Mouse (Mus musculus): ENCODE measurements around the gene Gpc6.

The Gpc6 gene

DNA sequence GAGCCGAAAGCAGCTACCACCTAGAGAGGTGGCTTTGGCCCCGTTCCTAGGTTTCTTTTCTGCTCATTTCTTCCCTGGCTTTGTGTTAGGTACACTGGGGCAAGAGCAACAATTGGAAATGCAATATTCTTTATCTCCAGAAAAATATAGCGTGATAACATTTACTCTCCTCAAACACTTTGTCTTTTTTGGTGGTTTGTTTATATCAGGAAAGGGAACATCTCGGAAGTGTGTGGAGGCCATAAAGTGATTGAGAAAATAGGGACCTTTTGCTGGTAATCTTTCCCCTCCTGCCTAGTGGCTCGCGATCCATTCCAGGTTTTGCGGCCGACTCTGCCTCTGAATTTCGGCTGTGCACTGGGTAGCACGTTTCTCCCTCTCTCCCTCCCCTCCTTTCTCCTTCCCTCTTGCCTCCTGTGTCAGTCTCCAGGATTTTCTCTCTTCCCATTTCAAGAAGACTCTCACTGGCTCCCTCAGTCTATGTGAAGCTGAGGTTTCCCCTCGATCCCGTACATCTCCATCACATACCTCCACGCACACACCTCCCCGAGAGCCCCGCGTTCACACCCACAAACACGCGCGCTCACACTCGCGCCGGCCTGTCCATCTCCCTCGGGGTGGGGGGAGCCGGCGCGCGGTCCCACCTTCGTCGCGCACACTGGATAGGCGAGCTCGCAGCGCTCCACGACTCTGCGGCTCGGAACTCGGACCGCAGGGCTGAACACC lies at the start of gene Gpc6:
Gene Gpc6 (plus strand): TSS at position 440 of the 726 bp plus-strand sequence.
- peak; percentile 73 to 83 for DNase-seq (ENCODE audit: low spot score in 2 of 2)

GRCm38 (mm10) chr14:116882480-116883044 lies 42.6 kb upstream of the Gpc6 start:
- DNase-seq (ENCODE audit: low spot score in 2 of 2) = no peak

DNA sequence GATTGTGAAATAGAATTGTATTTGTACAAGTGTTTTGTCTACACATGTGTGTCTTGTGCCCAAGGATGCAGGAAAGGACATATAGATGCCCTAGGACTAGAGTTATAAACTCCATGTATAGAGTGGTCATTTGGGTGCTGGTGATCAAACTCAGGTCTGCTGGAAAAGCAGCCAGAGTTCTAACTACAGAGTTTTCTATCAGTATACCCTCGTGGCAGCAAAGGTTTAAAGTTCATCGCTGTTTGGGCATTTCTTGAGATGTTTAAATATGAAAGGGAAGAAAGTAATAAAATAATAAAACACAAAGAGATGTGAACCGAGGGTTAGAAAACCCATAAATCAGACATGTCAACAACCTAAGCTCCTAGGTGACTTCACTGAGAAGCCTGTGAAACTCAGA lies 30.8 kb upstream of the Gpc6 start:
- DNase-seq (ENCODE audit: low spot score in 2 of 2) = no peak

GRCm38 (mm10) chr14:116897971-116898370 lies 27.1 kb upstream of the Gpc6 start:
- no peak for DNase-seq (ENCODE audit: low spot score in 2 of 2)

- DNase-seq (ENCODE audit: low spot score in 2 of 2) = no peak
These were observed 13.3 kb upstream of the Gpc6 start for GRCm38 (mm10) chr14:116911768-116912167.

- DNase-seq (ENCODE audit: low spot score in 2 of 2) = no peak
These were observed 8.2 kb upstream of the Gpc6 start for GRCm38 (mm10) chr14:116916874-116917273.

DNA sequence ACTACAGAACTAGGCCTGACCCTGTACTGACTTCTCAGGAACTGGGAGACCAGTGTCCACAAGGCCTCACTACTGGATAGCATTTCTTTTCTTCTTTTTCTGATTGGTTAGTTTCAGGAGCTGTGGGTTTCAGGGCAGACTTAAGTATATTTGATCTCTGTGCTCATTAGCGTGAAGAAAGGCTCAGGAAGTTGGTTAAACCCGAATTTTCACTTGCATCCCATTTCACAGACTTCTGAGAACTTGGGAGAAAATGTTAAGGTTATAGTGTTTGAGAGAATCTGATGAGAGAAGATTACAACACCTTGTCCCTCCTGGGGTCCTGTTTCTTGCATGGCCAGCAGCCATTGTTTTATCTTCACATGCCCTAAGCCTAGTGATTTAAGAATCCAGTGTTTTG lies 849 bp upstream of the Gpc6 start:
- DNase-seq (ENCODE audit: low spot score in 2 of 2) = no peak

DNA sequence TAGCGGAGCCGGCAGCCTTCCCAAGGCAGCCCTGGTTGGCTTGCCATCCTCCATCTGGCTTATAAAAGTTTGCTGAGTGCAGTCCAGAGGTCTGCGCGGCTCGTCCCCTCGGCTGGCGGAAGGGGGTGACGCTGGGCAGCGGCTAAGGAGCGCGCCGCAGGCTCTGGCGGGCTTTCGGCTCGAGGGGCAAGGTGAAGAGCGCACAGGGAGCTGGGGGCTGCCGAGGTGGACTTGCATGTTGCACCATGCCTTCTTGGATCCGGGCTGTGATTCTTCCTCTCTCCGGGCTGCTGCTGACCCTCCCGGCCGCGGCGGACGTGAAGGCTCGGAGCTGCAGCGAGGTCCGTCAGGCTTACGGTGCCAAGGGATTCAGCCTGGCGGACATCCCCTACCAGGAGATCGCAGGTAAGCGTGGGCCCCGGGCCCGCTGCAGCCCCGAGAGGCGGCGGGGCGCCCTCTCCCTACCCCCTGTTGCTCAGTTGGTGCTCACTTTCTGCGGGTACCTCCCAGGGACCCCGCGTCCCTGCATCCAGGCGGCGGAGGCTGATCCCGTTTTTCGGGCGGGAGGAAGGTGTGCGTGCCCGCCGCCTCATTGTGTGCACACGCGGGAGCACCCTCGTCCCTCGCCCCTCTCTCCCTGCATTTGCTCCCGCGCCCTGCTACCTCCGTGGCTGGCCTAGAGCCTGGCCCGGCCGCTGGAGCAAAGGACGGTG lies 732 bp downstream of the Gpc6 start:
- DNase-seq (ENCODE audit: low spot score in 2 of 2) = peak; percentile 33 to 62

DNA sequence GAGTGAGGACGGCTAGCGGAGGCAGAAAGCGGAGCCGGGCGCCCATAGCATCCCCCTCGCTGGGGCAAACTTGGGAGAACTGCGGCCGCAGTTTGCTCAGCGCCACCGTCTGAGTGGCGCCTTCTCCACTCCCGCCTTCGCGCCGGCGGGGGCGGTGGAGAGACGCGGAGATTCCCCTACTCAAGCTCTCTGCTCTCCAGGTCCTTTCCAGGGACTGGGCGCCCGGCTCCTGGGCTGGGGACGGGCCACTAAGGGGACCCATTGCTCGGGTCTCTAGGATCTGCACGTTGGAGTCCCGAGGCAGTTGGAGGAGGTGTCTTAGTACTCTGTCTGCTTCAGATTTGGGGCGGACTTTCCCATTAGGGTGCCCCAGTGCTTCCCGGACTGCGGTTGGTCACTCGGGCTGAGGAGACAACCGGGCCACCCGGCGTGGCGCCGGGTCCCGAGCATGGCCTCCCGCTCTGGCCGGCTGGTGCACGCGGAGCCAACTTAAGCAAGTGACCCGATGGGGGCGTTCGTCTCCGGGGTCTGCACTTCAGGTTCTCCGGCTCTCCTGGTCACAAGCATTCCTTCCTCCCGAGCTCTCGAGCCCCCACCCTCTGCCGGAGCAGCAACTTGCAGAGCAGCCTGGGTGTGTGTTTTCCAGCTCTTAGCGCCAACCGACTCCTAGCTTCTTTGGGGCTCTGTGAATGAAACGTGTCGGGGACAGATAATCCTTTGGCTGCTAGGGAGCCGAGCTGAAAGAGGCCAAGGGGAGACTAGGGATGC lies 1.5 kb downstream of the Gpc6 start:
- DNase-seq (ENCODE audit: low spot score in 2 of 2) = peak; percentile 65 to 75

DNA sequence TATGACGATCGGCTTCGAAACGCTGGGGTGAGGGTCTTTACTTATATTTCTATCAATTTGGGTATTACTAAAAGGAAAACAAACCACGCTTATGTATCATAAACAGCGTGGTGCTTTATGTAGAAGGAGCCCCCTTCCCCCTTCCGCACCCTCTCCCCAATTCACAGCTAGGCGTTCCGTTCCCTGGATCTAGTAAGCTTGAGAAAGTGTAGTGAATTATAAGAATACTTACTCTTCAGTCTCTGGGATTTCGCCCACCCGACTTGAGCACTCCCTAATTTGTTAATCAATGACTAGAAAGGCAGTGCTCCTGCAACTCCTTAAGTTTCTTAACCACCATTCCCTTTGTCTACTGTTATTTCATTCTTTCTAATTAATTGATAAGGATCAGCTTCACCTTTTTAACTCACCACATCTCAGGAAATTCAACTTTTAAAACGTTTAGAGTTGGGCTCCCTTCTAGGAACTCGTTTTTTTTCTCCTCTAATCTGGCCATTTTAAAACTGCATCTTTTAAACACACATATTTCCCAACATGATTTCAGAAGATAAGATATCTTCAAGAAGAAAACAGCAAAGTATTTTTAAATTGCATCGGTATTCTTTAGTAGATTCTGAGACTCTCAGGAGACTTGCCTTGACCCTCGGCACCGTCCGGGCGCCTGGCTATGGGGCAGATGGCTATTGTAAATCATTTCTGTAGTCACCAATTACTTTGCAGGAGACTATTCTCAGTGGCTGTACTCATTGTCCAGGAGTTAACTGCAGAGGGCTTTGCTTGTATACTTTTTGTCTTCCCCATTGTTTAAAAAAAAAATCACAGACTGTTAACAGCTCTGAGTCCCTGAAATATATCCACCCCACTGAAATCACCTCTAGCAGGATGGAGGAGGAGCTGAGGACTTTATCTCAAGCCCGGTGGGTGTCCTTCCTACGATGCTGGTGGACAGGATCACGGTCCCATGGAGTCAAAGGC lies 2.5 kb downstream of the Gpc6 start:
- DNase-seq (ENCODE audit: low spot score in 2 of 2) = no peak

- no peak for DNase-seq (ENCODE audit: low spot score in 2 of 2)
These were observed 3.3 kb downstream of the Gpc6 start for GRCm38 (mm10) chr14:116928395-116928794.

DNA sequence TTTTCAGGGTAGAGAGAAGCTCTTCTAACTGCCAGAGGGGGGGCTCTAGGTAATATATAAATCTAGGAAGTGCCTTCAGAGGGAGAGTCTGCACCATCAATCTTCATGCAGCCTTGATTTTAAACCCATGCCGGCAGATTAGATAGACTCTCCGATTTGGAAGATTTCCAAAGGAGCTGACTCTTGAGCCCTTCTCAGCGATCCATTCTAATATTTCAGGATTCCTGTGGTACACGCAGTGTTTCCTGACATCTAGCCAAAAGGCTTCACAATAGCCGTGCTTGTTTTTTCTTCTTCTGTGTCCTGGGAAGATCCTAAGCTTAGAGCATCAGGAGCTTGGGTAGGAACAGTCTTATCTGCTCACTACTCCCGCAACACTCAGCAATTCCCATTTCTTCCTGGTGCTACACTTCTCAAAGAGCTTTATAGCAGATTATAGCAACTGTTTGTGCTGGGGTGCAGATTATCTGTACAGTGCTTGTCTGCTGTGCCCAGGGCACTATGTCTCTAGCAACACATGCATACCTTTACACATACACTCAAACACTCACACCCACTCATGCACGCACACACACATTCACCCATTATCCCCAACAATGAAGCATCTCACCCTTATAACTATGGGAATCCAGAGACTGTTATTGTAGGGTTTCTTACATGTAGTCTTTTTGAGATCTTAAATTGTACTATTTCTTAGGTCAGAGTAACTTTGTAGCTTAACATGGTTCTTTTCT lies 3.8 kb downstream of the Gpc6 start:
- no peak for DNase-seq (ENCODE audit: low spot score in 2 of 2)

GRCm38 (mm10) chr14:116933825-116934224 lies 8.7 kb downstream of the Gpc6 start:
- no peak for DNase-seq (ENCODE audit: low spot score in 2 of 2)

DNA sequence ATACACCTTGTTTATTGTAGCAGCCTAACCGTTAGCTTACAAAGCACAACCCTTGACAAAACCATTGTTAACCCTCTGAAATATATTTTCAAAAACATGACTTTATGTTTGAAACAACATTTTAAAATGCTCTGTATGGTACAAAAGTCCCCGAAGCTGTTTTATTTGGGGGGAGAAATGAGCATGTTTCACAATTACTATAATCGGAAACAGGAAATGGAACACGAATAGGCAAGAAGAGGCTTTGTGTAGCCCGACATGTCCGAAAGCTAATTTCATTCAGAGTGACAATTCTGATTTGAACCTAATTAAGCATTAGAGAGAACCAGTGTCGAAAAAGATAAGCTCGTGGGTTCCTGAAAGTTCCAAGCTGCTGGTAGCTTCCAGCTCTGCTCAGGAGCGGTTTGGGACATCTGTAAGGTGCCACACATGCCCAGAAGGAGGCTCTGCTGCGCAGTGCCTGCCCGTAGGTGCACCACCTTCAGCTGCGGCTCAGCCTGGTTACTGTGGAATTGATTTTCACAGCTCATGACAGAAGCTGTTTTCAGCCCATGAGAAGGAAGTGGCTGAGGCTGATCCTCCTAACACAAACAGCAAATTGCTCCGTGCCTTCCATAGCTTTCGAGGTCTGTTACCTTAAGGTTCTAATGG lies 12.9 kb downstream of the Gpc6 start:
- DNase-seq (ENCODE audit: low spot score in 2 of 2) = no peak

- DNase-seq (ENCODE audit: low spot score in 2 of 2) = no peak
These were observed 13.6 kb downstream of the Gpc6 start for GRCm38 (mm10) chr14:116938735-116939134.

DNA sequence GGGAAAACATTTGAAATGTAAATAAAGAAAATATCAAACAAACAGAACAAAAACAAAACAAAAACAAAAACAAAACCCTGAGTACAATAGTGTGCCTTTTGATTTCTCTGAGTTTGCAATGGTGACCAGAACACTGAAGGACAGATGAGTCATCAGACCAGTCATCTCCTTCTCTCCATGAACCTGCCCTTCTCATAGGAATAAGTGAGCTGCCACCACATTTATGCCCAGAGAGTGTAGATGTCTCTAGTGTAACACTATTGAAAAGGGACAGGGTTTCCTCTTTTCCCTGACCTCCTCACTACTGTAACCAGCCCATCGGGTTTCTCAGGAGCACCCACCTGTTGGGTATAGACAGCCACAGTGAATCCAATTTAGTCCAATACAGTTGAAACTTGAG lies 14.4 kb downstream of the Gpc6 start:
- DNase-seq (ENCODE audit: low spot score in 2 of 2) = no peak

DNA sequence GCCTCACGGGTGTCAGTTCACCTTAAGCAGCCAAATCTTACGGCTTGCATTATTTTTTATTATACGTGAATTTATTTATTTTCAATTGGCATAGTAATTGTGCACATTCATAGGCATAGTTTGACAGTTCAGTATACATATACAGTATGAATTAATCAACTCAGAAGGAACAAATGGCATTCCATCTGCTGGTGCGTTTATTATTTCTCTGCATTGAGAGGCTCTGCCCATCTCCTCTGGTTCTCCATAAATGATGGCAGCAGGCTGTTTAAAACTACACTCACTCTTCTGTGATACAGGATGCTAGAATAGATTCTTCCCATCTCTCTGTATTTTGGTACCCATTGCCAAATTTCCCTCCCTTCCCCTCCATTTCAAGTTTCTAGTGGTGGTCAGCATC lies 16.7 kb downstream of the Gpc6 start:
- no peak for DNase-seq (ENCODE audit: low spot score in 2 of 2)

DNA sequence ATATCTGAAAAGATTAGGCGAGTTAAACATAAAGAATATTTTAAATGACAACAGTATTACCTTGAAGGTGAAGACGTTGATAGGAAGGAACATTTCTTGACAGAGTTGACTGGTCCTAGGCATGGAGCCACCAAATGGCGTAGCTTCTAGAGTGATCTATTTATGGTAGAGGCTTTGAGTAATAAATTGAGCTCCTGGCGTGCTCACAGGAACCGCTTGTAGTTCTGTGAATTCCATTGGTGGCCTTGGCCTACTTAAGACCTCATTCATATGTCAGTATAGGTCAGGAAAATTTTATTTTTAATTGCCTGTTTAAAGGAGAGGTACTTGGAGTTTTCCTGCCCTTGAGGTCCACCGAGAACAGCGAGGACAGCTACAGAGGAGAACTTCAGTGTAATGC lies 18.6 kb downstream of the Gpc6 start:
- no peak for DNase-seq (ENCODE audit: low spot score in 2 of 2)

DNA sequence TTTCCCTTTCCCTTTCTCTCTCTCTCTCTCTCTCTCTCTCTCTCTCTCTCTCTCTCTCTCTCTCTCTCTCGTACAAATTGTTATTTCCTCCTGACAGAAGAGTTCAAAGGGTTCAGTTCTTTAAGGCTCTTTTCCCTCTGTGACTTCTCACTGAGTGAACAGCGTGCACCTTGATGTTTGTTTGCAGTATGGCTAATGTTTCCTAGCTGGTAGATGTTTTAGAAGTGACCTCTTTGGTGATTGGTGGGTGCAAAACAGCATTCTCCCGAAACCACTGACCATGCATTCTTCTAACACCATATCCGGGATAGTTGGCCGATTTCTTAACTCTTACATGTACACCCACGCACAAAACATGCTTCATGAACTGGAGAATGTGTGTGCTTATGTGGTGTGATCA lies 20.9 kb downstream of the Gpc6 start:
- DNase-seq (ENCODE audit: low spot score in 2 of 2) = no peak

DNA sequence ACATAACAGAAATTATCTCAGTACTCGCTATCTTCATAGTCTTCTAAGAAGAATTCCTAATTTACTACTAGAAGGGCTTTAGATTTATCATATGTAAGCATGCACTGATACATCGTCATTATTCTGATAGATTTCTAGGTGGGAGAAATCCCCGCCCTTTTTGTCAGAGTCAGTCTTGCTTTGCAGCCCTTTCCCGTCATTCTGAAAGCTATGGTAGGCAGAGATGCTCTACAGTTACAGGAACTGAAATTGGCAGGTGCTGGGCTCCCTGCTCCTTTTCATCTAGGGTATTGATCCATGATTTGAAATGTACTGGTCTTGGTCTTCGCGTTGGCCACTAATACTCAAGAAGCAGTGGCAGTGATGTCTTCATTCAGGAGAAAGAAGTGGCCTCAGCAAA lies 22.3 kb downstream of the Gpc6 start:
- DNase-seq (ENCODE audit: low spot score in 2 of 2) = no peak
